Mouse (Mus musculus): ENCODE results near the gene Aar2. TPM values are rescaled to one million over a fixed set of nuclear protein-coding genes. Genes with fewer than 3 reads are reported as not detected.

The Aar2 gene
- polyA plus RNA-seq, 1 experiment from 2014 or later: 42.8 TPM

Other genes with a start within 250 kb of the Aar2 start
- 5.1 and 5.6 TPM in 2 replicates for gene Cnbd2, start 235.3 kb upstream of the Aar2 start, polyA plus RNA-seq (2016; fragmentation: Nextera tagmentation; extraction: Ambion mirVana)
- gene Scand1, start 234.9 kb upstream of the Aar2 start, polyA plus RNA-seq (2016; fragmentation: Nextera tagmentation; extraction: Ambion mirVana): 106 and 119 TPM in 2 replicates
- gene Epb41l1, start 126.7 kb upstream of the Aar2 start, polyA plus RNA-seq (2016; fragmentation: Nextera tagmentation; extraction: Ambion mirVana): 3.6 TPM in 2 replicates
- gene Dlgap4, start 66.1 kb downstream of the Aar2 start, polyA plus RNA-seq (2016; fragmentation: Nextera tagmentation; extraction: Ambion mirVana): 132 and 137 TPM in 2 replicates
- 182 and 184 TPM in 2 replicates for gene Myl9, start 227.8 kb downstream of the Aar2 start, polyA plus RNA-seq (2016; fragmentation: Nextera tagmentation; extraction: Ambion mirVana)